Mouse (Mus musculus): ENCODE results near the gene Tmprss9. TPM values are rescaled to one million over a fixed set of nuclear protein-coding genes. Genes with fewer than 3 reads are reported as not detected.

Gene Tmprss9
- polyA plus RNA-seq, 1 experiment from 2014 or later, result not detected

DNA sequence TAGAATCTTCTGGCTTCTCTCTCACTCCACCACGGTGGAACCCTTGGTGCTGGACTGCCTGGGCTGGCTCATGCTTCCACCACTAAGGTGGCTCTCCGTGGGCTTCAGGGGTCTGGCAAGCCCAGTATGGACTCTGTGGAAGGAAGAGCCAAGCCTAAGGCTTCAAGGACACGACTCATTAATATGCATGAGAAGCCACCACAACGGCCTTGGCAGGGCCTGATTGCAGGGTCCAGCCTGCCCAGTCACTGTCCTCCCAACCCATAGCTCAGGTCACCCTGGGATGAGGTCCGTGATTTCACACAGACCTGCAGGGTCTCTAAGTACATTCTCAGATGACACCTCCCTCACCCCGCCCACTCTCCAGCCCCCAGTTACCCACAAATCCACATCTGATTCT, 31.8 kb upstream of the Tmprss9 start:
- Histone ChIP-seq H3K9me3 (ENCODE audit: control insufficient read depth) (no peaks in the 10 kb centered on the region), H3K4me3 (ENCODE audit: low read depth, low read length) (no peak overlapping the region), H3K27ac (ENCODE audit: low read depth, low read length) (no peak overlapping the region), H3K4me2 (replicated peaks; ENCODE audit: low read depth) (no peak overlapping the region), H3K36me3 (ENCODE audit: control insufficient read depth, insufficient read depth) (no peaks in the 10 kb centered on the region), H3K4me1 (replicated peaks; ENCODE audit: control insufficient read depth, insufficient read depth, low read length) (no peaks in the 10 kb centered on the region), H3K27me3 (replicated peaks; ENCODE audit: control insufficient read depth, insufficient read depth, low read length) (peaks cover 49% of the 10 kb centered on the region), H3K9ac (ENCODE audit: low read depth, low read length) (no peak overlapping the region)
- 53% methylated on average over 6 of the region's 6 CpGs for WGBS
- no peak for ATAC-seq
- no peak for TF ChIP-seq CTCF (IDR thresholded peaks at IDR 0.05; ENCODE audit: low read depth)

GRCm38 (mm10) chr10:80841685-80842084, 30.0 kb upstream of the Tmprss9 start:
- WGBS, result 58% methylated on average over 2 of the region's 2 CpGs
- no peak overlapping the region for H3K4me2 ChIP-seq (replicated peaks; ENCODE audit: low read depth)
- no peak for ATAC-seq
- no peak for TF ChIP-seq CTCF (IDR thresholded peaks at IDR 0.05; ENCODE audit: low read depth)
- no peaks in the 10 kb centered on the region for H3K4me1 ChIP-seq (replicated peaks; ENCODE audit: control insufficient read depth, insufficient read depth, low read length)
- no peaks in the 10 kb centered on the region for H3K36me3 ChIP-seq (ENCODE audit: control insufficient read depth, insufficient read depth)
- no peak overlapping the region for H3K4me3 ChIP-seq (ENCODE audit: low read depth, low read length)
- no peak overlapping the region for H3K9ac ChIP-seq (ENCODE audit: low read depth, low read length)
- peaks cover 40% of the 10 kb centered on the region for H3K27me3 ChIP-seq (replicated peaks; ENCODE audit: control insufficient read depth, insufficient read depth, low read length)
- no peak overlapping the region for H3K27ac ChIP-seq (ENCODE audit: low read depth, low read length)
- no peaks in the 10 kb centered on the region for H3K9me3 ChIP-seq (ENCODE audit: control insufficient read depth)

- H3K9me3 ChIP-seq (ENCODE audit: control insufficient read depth), result no peaks in the 10 kb centered on the region
- no peak for TF ChIP-seq CTCF (IDR thresholded peaks at IDR 0.05; ENCODE audit: low read depth)
- H3K4me2 ChIP-seq (replicated peaks; ENCODE audit: low read depth), result no peak overlapping the region
- no peak overlapping the region for H3K4me3 ChIP-seq (ENCODE audit: low read depth, low read length)
- H3K27ac ChIP-seq (ENCODE audit: low read depth, low read length), result no peak overlapping the region
- H3K9ac ChIP-seq (ENCODE audit: low read depth, low read length), result no peak overlapping the region
- 81% methylated on average over 15 of the region's 15 CpGs for WGBS
- H3K27me3 ChIP-seq (replicated peaks; ENCODE audit: control insufficient read depth, insufficient read depth, low read length), result peaks cover 34% of the 10 kb centered on the region
- H3K4me1 ChIP-seq (replicated peaks; ENCODE audit: control insufficient read depth, insufficient read depth, low read length), result no peaks in the 10 kb centered on the region
- ATAC-seq, result no peak
- no peaks in the 10 kb centered on the region for H3K36me3 ChIP-seq (ENCODE audit: control insufficient read depth, insufficient read depth)
Measured at GRCm38 (mm10) chr10:80842334-80842733, 29.3 kb upstream of the Tmprss9 start.

DNA sequence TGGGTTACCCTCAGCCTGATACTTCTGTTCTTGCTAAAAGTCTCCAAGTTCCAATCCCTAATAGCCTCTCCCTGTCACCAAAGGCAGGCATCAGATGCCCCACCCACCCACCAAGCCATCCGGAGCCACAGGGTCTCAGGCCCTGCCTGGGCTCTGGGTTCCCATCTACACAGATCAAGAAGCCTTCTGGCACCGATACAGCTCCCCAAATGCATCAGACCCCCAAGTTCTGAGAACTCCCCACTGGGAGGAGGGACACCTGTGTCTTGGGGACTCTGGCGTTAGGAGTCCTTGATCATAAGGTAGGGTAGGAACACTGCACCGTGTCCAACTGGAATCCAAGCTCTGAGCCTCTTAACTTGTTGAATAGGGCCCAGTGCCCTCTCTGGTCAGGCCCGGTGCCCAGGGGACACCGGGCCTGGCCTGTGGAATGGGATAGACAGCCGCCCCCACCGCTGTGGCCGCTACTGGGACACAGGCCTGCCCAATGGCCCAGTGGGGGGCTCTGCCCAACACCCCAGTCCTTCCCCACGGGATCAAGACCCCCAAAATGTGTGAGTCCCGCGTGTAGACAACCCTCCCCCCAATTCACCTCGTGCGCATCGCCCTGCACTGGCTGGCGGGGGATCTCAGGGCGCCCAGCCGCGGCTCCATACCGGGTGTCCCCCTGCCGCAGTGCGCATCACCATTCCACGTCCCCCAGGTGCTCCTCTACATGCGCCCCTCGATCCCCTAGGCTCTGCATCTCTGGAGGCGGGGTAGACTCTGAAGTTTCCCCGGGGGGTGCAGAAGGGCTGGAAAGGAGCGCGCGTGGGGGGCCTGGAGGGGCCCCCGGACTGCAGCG, 28.3 kb upstream of the Tmprss9 start:
- Histone ChIP-seq H3K4me3 (ENCODE audit: low read depth, low read length) (peak overlapping the region; percentile 40), H3K9me3 (ENCODE audit: control insufficient read depth) (no peaks in the 10 kb centered on the region)
- 13% methylated on average over 32 of the region's 32 CpGs for WGBS

DNA sequence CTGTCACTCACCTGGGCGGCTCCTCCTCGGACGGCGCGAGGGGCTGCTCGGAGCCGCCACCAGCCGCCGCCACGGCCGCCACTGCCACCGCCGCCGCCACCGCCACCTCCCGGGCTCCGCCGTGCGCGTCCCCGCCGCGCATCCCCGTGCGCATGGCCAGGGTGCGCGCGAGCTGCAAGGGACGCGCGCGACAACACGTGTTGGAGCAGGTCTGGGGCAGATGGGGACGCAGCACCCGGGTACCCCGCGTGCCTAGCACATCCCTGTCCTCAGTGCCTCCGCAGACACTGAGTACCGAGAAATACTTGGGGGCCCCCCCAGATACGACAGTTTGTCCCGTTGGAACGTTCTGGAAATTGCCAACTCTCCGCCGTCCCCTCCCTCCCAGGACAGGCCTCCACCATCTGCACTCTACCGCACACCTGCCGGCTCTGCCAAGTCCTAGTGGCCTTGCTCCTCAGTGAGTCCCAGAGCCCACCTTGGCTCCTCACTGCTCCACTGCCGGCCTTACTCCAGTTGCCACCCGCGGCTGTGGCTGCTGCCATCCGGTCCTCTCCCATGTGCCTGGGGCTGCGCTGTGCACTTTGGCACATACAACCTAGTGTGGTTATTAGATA, 27.6 kb upstream of the Tmprss9 start, which contains the start of gene Lingo3:
Gene Lingo3 (minus strand): TSS at position 109 of the 617 bp plus-strand sequence.
- ATAC-seq, result peak; percentile 32; the same call in 1 of the 2 replicates
- H3K9ac ChIP-seq (ENCODE audit: low read depth, low read length), result no peak within 1 kb of the TSS
- H3K27me3 ChIP-seq (replicated peaks; ENCODE audit: control insufficient read depth, insufficient read depth, low read length), result peaks cover 34% of the 10 kb centered on the region
- no peaks in the 10 kb centered on the region for H3K9me3 ChIP-seq (ENCODE audit: control insufficient read depth)
- H3K4me2 ChIP-seq (replicated peaks; ENCODE audit: low read depth), result peak within 1 kb of the TSS; percentile 71
- H3K27ac ChIP-seq (ENCODE audit: low read depth, low read length), result no peak within 1 kb of the TSS
- no peaks in the 10 kb centered on the region for H3K4me1 ChIP-seq (replicated peaks; ENCODE audit: control insufficient read depth, insufficient read depth, low read length)
- no peaks in the 10 kb centered on the region for H3K36me3 ChIP-seq (ENCODE audit: control insufficient read depth, insufficient read depth)
- 5% methylated on average over 41 of the region's 51 CpGs for WGBS
- peak within 1 kb of the TSS; percentile 40 for H3K4me3 ChIP-seq (ENCODE audit: low read depth, low read length)
- TF ChIP-seq CTCF (IDR thresholded peaks at IDR 0.05; ENCODE audit: low read depth), result no peak

More for the DNA sequence above, 28.3 kb upstream of the Tmprss9 start:
- TF ChIP-seq CTCF (IDR thresholded peaks at IDR 0.05; ENCODE audit: low read depth), result no peak
- Histone ChIP-seq H3K9ac (ENCODE audit: low read depth, low read length) (no peak overlapping the region), H3K4me2 (replicated peaks; ENCODE audit: low read depth) (peak overlapping the region; percentile 71), H3K27me3 (replicated peaks; ENCODE audit: control insufficient read depth, insufficient read depth, low read length) (peaks cover 34% of the 10 kb centered on the region), H3K4me1 (replicated peaks; ENCODE audit: control insufficient read depth, insufficient read depth, low read length) (no peaks in the 10 kb centered on the region), H3K36me3 (ENCODE audit: control insufficient read depth, insufficient read depth) (no peaks in the 10 kb centered on the region), H3K27ac (ENCODE audit: low read depth, low read length) (no peak overlapping the region)
- no peak for ATAC-seq

DNA sequence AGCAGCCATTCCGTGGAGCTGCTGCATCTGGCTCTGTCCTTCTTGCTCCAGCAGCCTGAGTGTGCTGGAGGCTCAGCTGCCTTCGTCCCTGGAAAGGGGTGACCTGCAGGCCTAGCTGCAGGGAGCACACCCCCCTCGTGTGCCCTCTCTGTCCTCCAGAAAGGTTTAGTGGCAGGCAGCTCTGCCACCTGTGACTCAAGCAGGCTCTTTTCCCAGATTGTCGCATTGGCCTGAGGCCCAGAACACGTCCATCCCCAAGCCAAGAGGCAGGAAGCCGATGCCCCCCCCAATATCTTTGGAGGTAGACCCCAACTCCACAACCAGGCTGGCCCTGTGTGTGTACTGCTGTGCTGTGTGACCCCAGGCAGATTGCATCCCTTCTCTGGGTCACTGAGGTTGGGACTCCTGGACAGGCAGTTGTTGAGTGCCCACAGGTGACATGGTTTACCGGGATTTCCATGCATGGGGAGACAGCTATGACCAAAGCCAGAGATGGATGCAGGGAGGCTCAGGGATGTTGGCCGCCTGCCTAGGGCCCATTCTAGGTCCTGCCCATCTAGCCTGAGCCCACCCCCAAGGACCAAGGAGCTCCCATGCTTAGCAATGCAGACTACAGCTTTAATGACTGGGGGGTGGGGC, 26.5 kb upstream of the Tmprss9 start:
- TF ChIP-seq CTCF (IDR thresholded peaks at IDR 0.05; ENCODE audit: low read depth), result no peak
- Histone ChIP-seq H3K4me2 (replicated peaks; ENCODE audit: low read depth) (no peak overlapping the region), H3K27me3 (replicated peaks; ENCODE audit: control insufficient read depth, insufficient read depth, low read length) (peaks cover 34% of the 10 kb centered on the region), H3K9me3 (ENCODE audit: control insufficient read depth) (no peaks in the 10 kb centered on the region), H3K4me3 (ENCODE audit: low read depth, low read length) (no peak overlapping the region), H3K27ac (ENCODE audit: low read depth, low read length) (no peak overlapping the region), H3K9ac (ENCODE audit: low read depth, low read length) (no peak overlapping the region), H3K4me1 (replicated peaks; ENCODE audit: control insufficient read depth, insufficient read depth, low read length) (no peaks in the 10 kb centered on the region), H3K36me3 (ENCODE audit: control insufficient read depth, insufficient read depth) (no peaks in the 10 kb centered on the region)
- no peak for ATAC-seq
- 70% methylated on average over 8 of the region's 8 CpGs for WGBS
